Mouse (Mus musculus) myocyte (in vitro differentiated cells): Measurements from ENCODE around the gene Zc3hav1l.

Experiments
- CEBPB ChIP-seq: IDR thresholded peaks from 2 replicates; pipeline ENCODE4 v1.6.1; 2011; ENCODE audit warnings: mild to moderate bottlenecking, moderate library complexity; ENCODE audit not compliant: poor library complexity, insufficient read depth, severe bottlenecking
- E2F4 ChIP-seq: IDR thresholded peaks from one replicate; pipeline ENCODE4 v1.6.1; 2011; ENCODE audit warnings: mild to moderate bottlenecking, control low read depth, moderate library complexity; ENCODE audit not compliant: insufficient read depth
- MAX ChIP-seq: IDR thresholded peaks from one replicate; pipeline ENCODE4 v1.6.1; 2011; ENCODE audit warnings: low read depth, mild to moderate bottlenecking, control low read depth
- MYOD1 ChIP-seq, 3 experiments: IDR thresholded peaks; one replicate each; pipeline ENCODE4 v1.6.1; 2011; ENCODE audit warnings: control low read depth in 2 of 3, low read depth in 2 of 3, mild to moderate bottlenecking in 2 of 3, moderate library complexity in 1 of 3; ENCODE audit not compliant: insufficient read length in 2 of 3, control insufficient read depth in 1 of 3
- MYOG ChIP-seq, 3 experiments: IDR thresholded peaks; one replicate each; pipeline ENCODE4 v1.6.1; 2011; ENCODE audit warnings: control low read depth in 2 of 3, low read depth in 2 of 3, mild to moderate bottlenecking in 2 of 3; ENCODE audit not compliant: insufficient read length in 2 of 3, control insufficient read depth in 1 of 3, insufficient read depth in 1 of 3
- POLR2A ChIP-seq: IDR thresholded peaks from one replicate; pipeline ENCODE4 v1.6.1; 2011; ENCODE audit warnings: low read depth, mild to moderate bottlenecking, control low read depth, moderate library complexity; ENCODE audit not compliant: insufficient read length
- POLR2AphosphoS2 ChIP-seq: IDR thresholded peaks from one replicate; pipeline ENCODE4 v1.6.1; 2011; ENCODE audit warnings: low read depth, control low read depth; ENCODE audit not compliant: insufficient read length
- SRF ChIP-seq: IDR thresholded peaks from one replicate; pipeline ENCODE4 v1.6.1; 2011; ENCODE audit warnings: low read depth; ENCODE audit not compliant: control insufficient read depth, insufficient read length
- TCF12 ChIP-seq: IDR thresholded peaks from one replicate; pipeline ENCODE4 v1.6.1; 2011; ENCODE audit warnings: mild to moderate bottlenecking, control low read depth; ENCODE audit not compliant: poor library complexity, insufficient read depth, severe bottlenecking
- TCF3 ChIP-seq: IDR thresholded peaks from one replicate; pipeline ENCODE4 v1.6.1; 2011; ENCODE audit warnings: low read depth, control low read depth; ENCODE audit not compliant: insufficient read length
- USF1 ChIP-seq: IDR thresholded peaks from one replicate; pipeline ENCODE4 v1.6.1; 2011; ENCODE audit warnings: low read depth, mild to moderate bottlenecking, control low read depth, moderate library complexity

- TF ChIP-seq POLR2A (no peak), E2F4 (no peak), USF1 (no peak), TCF12 (no peak), MYOG (IDR thresholded peaks at IDR 0.05; ENCODE audit: control insufficient read depth in 1 of 3, insufficient read depth in 1 of 3, insufficient read length in 2 of 3, low read depth in 2 of 3) (no peak), MYOD1 (IDR thresholded peaks at IDR 0.05; ENCODE audit: control insufficient read depth in 1 of 3, insufficient read length in 2 of 3, low read depth in 2 of 3) (no peak), MAX (no peak), POLR2AphosphoS2 (peak; percentile 6), CEBPB (no peak), SRF (no peak), TCF3 (no peak)
Observed at GRCm38 (mm10) chr6:38341751-38342665, 42.9 kb upstream of the Zc3hav1l start.
